Mouse (Mus musculus) adrenal gland, postnatal 10 days (tissue): ENCODE measurements around the gene Gm45717. TPM values are rescaled to one million over a fixed set of nuclear protein-coding genes. Genes with fewer than 3 reads are reported as not detected.
A peak's percentile ranks its signal among the peaks of the same experiment; 100 is the strongest.

Source experiments
- DNase-seq: peaks from one replicate; pipeline ENCODE4 v3.0.0; 2021; ENCODE audit warnings: mixed read lengths
- total RNA-seq, 2 experiments: library from RNA; stranded (reverse); gene quantifications; 2 replicates each; pipeline ENCODE4 v1.2.3; 2021

The Gm45717 gene
- total RNA-seq, 2 experiments from 2014 or later = not detected

DNA sequence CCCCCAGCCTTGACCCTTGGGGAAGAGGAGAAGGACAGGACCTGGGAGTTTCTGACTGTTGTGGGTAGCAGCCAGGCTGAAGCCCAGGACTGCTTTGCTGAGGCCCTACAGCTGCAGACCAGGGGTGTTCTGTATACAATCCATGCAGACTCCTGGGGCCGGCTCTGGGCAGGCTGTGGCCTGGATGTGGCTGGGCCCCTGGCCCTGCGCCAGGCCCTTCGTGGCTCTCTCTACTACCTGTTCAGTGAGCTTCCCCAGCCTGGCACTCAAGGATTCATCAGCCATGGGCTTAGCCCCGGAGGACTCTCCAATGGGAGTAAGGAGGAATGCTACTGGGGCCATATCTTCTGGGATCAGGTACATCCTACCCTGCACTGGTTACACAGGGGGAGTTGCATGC lies 12.4 kb downstream of the Gm45717 start:
- DNase-seq = no peak

- DNase-seq = no peak
Observed at GRCm38 (mm10) chr7:140942811-140943210, 12.9 kb downstream of the Gm45717 start.

- DNase-seq = peak; percentile 52
Observed at GRCm38 (mm10) chr7:140942341-140942740, 13.4 kb downstream of the Gm45717 start.

DNA sequence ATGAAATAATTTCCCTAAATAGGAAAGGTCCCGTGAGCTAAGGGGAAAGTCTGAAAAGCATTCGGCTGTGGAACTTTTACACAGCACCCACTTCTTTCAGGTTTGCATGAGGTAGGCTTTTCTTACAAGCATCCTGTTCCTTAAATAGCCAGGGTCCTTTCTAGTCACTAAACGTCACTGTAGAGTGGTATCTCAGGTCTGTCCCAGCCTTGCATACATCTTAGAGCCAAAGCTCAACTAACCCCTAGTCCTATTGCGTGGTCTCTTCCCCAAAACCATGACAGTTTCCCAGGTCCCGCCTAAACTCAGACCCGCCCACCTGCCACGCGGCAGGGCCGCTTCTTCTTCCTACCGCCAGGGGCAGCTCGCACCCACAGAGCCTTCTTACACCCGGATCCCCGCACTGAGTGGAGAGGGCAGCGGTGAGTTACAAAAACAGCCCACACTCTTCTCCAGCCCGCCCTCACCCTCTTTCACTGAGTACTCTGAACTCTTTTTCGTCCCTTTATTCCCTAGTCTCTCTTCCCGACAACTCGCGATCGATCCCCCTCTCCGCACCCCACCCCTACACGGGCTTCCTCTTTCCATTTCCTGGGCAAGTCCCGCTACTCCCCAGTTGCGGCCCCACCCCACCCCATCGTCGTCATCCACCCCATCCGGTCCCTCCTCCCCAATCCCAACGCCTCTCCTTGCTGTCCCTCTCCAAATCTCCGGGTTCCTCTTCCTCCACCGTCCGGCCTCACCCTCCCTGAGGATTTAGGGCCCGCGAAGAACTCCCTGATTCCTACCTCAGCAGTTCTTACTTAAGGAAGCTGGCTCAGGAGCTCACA lies 14.3 kb downstream of the Gm45717 start, which contains the start of gene Pgghg:
TSS of gene Pgghg (plus strand) at position 170 of the 830 bp plus-strand sequence.
- DNase-seq = peak; percentile 93

DNA sequence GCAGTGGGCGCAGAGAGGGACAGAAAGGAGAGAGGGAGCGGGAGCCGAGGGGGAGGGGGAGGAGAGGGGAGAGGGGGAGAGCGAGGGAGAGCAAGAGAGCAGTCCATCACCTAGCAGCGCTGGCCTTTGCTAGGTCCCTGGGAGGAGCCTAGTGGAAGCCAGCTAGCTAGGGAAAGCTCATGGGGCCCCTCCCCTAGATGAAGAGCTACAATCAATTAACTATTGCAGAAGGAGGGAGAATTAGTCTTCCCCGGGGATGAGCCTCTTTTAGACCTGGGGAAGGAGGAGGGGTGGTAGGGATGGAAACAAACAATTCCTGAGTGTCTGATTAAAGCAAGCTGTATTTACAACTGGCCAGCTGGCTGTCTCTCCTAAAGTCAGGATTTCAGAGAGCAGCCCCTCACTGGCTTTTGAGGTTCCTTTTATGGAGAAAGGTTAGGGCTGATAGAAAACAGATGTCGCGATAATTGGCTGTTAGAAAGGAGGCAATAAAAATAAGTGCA lies 16.0 kb downstream of the Gm45717 start:
- DNase-seq = no peak

DNA sequence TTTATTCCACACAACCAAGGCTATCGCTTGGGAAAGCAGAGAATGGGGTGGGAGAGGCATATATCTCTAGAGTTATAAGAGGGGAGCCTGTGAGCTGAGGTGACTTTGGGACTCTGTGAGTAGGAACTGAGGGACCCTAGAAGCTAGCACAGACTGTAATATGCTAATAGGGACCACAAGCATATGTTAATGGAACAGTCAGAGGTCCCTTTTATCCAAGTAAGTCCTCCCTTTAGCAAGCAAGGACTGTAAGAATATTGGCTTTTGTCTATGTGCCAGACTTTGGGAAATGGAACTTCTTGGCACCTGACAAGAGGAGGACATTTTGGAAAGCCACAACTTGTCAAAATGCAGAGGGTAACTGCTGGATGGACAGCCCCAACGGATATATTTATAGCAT lies 16.8 kb downstream of the Gm45717 start:
- no peak for DNase-seq

DNA sequence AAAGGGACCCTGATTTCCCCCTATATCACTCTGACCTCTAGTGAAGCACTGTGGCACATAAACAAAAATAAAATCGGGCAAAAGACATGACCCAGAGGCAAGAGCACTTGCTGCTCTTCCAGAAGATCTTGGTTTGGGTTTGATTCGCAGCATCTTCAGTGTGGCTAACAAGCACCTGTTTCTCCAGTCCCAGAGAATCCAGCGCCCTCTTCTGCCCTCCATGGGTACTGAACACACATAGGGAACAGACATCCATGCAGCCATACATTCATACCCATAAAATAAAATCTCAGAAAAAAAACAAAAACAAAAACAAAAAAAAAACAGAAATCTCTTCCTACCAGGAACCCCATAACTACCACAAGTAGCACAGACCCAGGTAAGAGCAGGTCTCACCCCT lies 17.3 kb downstream of the Gm45717 start:
- no peak for DNase-seq

GRCm38 (mm10) chr7:140927181-140927580 lies 28.6 kb downstream of the Gm45717 start:
- DNase-seq = no peak

DNA sequence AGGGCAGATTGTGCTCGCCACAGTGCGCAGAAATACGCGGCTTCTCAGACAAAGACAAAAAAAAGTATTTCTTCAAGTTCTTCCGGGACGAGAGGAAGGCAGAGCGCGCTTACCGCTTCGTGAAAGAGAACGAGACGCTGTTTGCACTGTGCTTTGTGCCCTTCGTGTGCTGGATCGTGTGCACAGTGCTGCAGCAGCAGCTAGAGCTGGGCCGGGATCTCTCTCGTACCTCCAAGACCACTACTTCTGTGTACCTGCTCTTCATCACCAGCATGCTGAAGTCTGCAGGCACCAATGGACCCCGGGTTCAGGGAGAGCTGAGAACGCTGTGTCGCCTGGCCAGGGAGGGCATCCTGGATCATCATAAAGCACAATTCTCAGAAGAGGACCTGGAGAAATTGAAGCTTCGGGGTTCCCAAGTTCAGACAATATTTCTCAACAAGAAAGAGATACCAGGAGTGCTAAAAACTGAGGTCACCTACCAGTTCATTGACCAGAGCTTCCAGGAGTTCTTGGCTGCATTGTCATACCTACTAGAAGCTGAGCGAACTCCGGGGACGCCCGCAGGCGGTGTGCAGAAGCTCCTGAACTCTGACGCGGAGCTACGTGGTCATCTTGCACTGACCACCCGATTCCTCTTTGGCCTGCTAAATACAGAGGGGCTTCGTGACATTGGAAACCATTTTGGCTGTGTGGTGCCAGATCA lies 32.5 kb downstream of the Gm45717 start:
- DNase-seq = no peak

DNA sequence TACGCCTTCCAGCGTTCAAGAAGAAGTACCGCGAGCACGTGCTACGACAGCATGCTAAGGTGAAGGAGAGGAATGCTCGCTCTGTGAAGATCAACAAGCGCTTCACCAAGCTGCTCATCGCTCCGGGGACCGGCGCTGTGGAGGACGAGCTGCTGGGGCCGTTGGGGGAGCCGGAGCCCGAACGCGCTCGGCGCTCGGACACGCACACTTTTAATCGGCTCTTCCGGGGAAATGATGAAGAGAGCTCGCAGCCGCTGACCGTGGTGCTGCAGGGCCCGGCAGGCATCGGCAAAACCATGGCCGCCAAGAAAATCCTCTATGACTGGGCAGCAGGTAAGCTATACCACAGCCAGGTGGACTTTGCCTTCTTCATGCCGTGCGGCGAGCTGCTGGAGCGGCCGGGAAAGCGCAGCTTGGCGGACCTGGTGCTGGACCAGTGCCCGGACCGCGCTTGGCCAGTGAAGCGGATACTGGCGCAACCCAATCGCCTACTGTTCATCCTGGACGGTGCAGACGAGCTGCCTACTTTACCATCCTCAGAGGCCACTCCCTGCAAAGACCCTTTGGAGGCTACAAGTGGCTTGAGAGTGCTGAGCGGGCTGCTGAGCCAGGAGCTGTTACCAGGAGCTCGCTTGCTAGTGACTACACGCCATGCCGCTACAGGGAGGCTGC lies 33.2 kb downstream of the Gm45717 start:
- peak; percentile 80 for DNase-seq

DNA sequence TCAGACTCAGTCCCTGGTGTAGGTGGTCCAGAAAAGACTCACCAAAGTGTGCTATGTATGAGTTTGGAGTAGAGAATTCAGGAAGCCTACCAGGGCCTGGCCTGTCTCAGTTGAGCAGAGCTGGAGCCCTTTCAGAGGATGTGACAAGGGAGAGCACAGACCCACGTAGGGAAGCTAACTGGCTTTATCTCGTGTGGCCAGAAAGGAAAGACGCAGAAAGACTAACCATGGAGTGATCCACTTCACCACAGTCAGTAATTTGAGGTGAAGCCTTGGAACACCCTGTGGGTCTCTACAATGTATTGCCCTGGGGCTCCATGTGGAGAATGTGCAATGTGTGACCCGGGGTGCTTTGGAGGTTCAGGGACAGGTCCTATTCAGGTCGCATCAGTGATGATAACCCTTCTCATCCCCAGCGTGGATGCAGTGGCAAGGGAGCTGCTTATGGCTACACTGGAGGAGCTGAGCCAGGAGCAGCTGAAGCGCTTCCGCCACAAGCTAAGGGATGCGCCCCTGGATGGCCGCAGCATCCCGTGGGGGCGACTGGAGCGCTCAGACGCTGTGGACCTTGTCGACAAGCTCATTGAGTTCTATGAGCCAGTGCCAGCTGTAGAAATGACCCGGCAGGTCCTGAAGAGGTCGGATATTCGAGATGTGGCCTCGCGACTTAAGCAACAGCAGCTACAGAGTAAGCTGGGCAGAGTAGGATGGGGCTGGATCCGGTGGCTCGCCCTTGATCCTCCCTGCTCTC lies 34.3 kb downstream of the Gm45717 start:
- DNase-seq = no peak

DNA sequence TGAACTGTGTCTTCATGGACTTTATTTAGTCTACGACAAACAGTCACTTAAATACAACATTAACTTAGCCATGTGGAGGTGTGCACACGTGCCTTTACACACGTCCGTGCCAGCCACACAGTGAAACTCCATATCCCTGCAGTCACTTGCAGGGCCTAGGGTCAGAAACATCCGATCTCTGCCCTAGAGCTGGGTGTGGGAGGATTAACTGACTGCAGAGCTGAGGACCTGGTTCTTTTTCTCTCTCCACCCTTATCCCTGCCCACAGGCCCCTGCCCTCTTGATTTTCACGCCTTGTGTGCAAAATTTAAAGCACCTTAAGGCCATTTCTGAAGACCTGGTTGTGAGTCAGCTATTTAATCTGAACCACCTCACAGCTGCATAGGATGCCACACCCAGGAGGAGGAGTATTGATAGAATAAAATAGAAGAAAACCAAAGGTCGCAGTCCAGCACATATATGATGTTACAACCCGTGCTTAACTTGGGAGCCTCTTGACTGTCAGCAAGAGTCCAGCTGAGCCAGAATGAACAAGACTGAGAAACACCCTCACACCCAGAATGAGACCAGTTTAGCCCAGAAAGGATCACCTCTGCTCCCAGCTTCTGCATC lies 35.2 kb downstream of the Gm45717 start, which contains the start of gene Nlrp6:
TSS of gene Nlrp6 (plus strand) at position 485 of the 612 bp plus-strand sequence.
- DNase-seq = no peak

- no peak for DNase-seq
Observed at GRCm38 (mm10) chr7:140919911-140920310, 35.8 kb downstream of the Gm45717 start.

DNA sequence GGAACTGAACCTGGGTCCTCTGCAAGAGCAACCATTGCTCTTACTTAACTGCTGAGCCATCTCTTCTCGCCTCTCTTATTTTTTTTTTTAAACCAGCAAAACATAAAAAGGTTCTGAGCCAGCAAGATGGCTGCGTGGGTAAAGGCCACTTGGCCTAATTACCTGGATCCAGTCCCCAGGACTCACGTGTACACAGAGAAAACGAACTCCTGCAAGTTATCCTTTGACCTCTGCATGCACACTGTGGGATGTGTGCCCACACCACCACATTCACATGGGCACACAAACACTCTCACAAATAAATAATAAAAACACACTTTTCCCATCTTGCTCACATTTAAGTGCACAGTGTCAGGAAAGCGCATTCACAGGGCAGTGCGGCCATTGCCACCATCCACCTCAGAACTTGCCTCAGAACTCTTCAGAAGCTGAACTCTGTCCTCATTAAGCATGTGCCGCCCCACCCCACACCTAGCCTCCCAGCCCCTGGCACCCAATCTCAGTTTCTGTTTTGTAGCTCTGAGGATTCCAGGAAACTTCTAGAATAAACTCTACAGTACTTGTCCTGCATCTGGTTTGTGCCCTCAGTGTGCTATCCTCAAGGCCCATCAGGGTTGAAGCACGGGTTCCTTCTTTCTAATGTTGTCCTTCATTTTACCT lies 41.6 kb downstream of the Gm45717 start:
- no peak for DNase-seq

DNA sequence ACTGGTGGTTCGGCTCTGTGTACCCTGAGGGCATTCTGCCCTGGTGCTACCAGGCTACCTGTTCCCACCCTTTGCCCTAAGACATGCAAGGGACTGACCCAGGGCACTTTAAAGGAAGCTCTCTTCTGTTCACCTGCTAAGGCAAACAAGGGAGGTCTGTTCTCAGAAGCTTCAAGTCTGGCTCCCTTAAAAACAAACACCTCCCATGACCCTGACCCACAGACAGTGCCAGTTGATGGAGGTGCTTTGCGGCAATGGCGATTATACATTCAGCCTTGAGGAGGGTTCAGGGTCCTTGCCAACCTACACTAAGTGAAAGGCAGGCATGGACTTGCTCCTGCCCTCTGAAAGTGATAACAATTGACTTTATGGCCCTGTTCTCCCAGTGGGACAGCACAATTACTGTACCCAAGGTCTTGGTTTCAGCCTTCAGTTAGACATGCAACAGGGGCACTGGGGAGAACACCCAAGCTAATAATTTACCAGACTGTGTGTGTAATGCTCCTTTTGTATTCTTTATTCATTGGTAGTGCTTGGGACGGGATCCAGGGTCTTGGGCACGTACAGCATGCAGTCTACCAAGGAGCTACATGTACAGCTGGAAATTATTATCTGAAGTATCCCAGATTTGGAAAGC lies 42.8 kb downstream of the Gm45717 start:
- DNase-seq = no peak

GRCm38 (mm10) chr7:140912293-140912692 lies 43.4 kb downstream of the Gm45717 start:
- DNase-seq = no peak

- DNase-seq = peak; percentile 89
Observed at GRCm38 (mm10) chr7:140908634-140909107, 47.1 kb downstream of the Gm45717 start.

GRCm38 (mm10) chr7:140908181-140908580 lies 47.6 kb downstream of the Gm45717 start:
- DNase-seq = peak; percentile 38

DNA sequence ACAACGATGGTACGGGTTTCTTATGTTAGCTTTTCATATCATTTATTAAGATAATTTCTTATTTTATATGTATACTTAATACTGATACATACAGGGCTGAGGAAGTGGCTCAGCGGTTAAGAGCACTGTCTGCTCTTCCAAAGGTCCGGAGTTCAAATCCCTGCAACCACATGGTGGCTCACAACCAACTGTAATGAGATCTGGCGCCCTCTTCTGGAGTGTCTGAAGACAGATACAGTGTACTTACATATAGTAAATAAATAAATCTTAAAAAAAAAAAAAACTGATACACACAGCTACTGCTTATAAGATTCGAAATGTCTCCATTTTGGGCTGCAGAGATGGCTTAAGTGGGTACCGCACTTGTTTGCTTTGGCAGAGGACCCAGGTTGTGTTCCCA lies 48.0 kb downstream of the Gm45717 start:
- DNase-seq = no peak

DNA sequence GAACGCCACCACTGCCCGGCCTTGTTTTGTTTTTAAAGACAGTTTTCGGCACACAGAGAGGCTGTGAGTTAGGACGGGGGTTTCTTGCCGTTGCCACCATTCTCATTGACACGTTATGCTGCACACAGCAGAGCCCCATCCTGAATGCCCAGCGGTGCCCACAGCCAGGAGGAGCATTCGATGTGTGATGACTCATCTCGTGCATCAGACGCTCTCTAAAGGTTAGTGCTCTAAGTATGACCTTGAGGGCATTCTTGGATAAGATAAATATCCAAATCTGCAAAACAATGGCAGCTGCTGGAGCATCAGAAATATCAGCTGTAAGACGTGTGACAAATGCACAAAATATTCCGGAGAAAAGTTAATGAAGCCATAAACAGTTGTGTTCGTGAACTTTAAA lies 48.6 kb downstream of the Gm45717 start:
- DNase-seq = peak; percentile 65
